Mouse (Mus musculus): ENCODE measurements around the gene Nol8.

- TF ChIP-seq POLR2A (IDR thresholded peaks at IDR 0.05; ENCODE audit: low read depth, low read length): no peak
- no peak for TF ChIP-seq CTCF (IDR thresholded peaks at IDR 0.05; ENCODE audit: borderline replicate concordance, insufficient read depth, low read length)
These were observed 24.9 kb downstream of the Nol8 start for GRCm38 (mm10) chr13:49677793-49678192.

Measured in embryonic fibroblast, embryonic 13.5 days (primary cell).